Mouse (Mus musculus): ENCODE measurements around the gene Ankrd23. TPM values are rescaled to one million over a fixed set of nuclear protein-coding genes. Genes with fewer than 3 reads are reported as not detected.
A peak's percentile ranks its signal among the peaks of the same experiment; 100 is the strongest.

Ankrd23 gene
- polyA plus RNA-seq, 1 experiment, result 18.0 TPM

- H3K4me3 ChIP-seq (replicated peaks; ENCODE audit: control insufficient read depth, low read depth, low read length), result no peak overlapping the region
- no peak overlapping the region for H3K27ac ChIP-seq (ENCODE audit: control insufficient read depth, insufficient read depth, low read depth, low read length, poor library complexity)
- 69% methylated on average over 2 of the region's 2 CpGs for WGBS
- TF ChIP-seq CTCF (IDR thresholded peaks at IDR 0.05; ENCODE audit: control insufficient read depth, insufficient read depth, low read length) (no peak), POLR2A (IDR thresholded peaks at IDR 0.05; ENCODE audit: borderline replicate concordance, control insufficient read depth, low read depth, low read length) (no peak)
- no peaks in the 10 kb centered on the region for H3K4me1 ChIP-seq (ENCODE audit: control insufficient read depth, insufficient read depth, low read length)
These were observed 40.0 kb downstream of the Ankrd23 start for GRCm38 (mm10) chr1:36496719-36497118.

DNA sequence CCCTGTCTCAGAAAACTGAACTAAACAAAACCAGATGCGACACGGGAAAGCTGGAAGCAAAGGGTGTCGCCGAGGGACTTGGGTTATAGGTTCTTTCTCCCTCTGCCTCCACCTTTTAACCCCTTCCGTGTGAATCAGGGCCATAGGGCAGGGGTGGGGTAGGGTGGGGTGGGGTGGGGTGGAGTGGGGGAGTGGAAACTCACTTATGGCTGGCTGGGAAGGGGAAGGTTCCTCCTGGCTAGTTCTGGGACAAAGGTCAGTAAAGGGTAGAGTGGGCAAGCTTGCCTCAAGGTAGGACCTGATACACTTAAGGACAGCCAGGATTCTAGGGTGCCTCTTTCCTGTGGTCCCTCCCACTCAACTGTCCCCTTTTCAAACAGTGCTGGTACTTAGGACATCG lies 43.4 kb downstream of the Ankrd23 start:
- Histone ChIP-seq H3K4me3 (replicated peaks; ENCODE audit: control insufficient read depth, low read depth, low read length) (no peak overlapping the region), H3K4me1 (ENCODE audit: control insufficient read depth, insufficient read depth, low read length) (no peaks in the 10 kb centered on the region), H3K27ac (ENCODE audit: control insufficient read depth, insufficient read depth, low read depth, low read length, poor library complexity) (no peak overlapping the region)
- no peak for TF ChIP-seq CTCF (IDR thresholded peaks at IDR 0.05; ENCODE audit: control insufficient read depth, insufficient read depth, low read length)
- TF ChIP-seq POLR2A (IDR thresholded peaks at IDR 0.05; ENCODE audit: borderline replicate concordance, control insufficient read depth, low read depth, low read length), result no peak
- 78% methylated on average over 6 of the region's 6 CpGs for WGBS

GRCm38 (mm10) chr1:36492416-36493139 lies 44.1 kb downstream of the Ankrd23 start:
- 71% methylated on average over 9 of the region's 9 CpGs for whole genome bisulfite sequencing
- Histone ChIP-seq H3K27ac (ENCODE audit: control insufficient read depth, insufficient read depth, low read depth, low read length, poor library complexity) (no peak overlapping the region; the same call in 1 of the 2 replicates), H3K4me1 (ENCODE audit: control insufficient read depth, insufficient read depth, low read length) (no peaks in the 10 kb centered on the region), H3K4me3 (replicated peaks; ENCODE audit: control insufficient read depth, low read depth, low read length) (no peak overlapping the region)
- TF ChIP-seq POLR2A (IDR thresholded peaks at IDR 0.05; ENCODE audit: borderline replicate concordance, control insufficient read depth, low read depth, low read length) (no peak), CTCF (IDR thresholded peaks at IDR 0.05; ENCODE audit: control insufficient read depth, insufficient read depth, low read length) (0 out of 2 replicates have a peak, but pooled peaks have one; percentile 0)

GRCm38 (mm10) chr1:36489661-36490060 lies 47.0 kb downstream of the Ankrd23 start:
- TF ChIP-seq CTCF (IDR thresholded peaks at IDR 0.05; ENCODE audit: control insufficient read depth, insufficient read depth, low read length), result no peak
- no peak for TF ChIP-seq POLR2A (IDR thresholded peaks at IDR 0.05; ENCODE audit: borderline replicate concordance, control insufficient read depth, low read depth, low read length)
- Histone ChIP-seq H3K4me1 (ENCODE audit: control insufficient read depth, insufficient read depth, low read length) (no peaks in the 10 kb centered on the region), H3K4me3 (replicated peaks; ENCODE audit: control insufficient read depth, low read depth, low read length) (no peak overlapping the region), H3K27ac (ENCODE audit: control insufficient read depth, insufficient read depth, low read depth, low read length, poor library complexity) (no peak overlapping the region)
- WGBS, result 79% methylated on average over 6 of the region's 6 CpGs

- no peak for TF ChIP-seq POLR2A (IDR thresholded peaks at IDR 0.05; ENCODE audit: borderline replicate concordance, control insufficient read depth, low read depth, low read length)
- no peak for TF ChIP-seq CTCF (IDR thresholded peaks at IDR 0.05; ENCODE audit: control insufficient read depth, insufficient read depth, low read length)
- Histone ChIP-seq H3K4me3 (replicated peaks; ENCODE audit: control insufficient read depth, low read depth, low read length) (no peak overlapping the region), H3K27ac (ENCODE audit: control insufficient read depth, insufficient read depth, low read depth, low read length, poor library complexity) (no peak overlapping the region), H3K4me1 (ENCODE audit: control insufficient read depth, insufficient read depth, low read length) (no peaks in the 10 kb centered on the region)
- WGBS, result 92% methylated on average over 9 of the region's 9 CpGs
These were observed 49.6 kb downstream of the Ankrd23 start for GRCm38 (mm10) chr1:36487111-36487510.

DNA sequence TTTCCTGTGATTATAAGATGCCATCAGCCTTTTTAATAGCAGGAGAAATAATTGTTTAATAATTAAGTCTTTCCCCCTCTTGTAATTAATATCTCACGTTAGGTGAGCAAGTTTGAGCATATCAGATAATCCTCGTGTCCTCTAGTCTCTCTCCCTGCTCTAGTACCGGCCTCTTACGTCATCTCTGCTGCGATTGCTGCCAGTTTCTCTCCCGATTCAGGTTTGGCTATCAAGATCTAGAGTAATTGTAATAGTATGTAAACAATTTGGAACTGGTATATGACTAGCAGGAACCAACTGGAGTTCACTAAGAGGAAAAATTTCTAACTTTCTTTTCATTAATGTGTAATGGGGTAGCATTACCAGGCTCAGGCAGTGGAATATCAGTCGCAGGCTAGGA lies 51.6 kb downstream of the Ankrd23 start:
- Histone ChIP-seq H3K4me1 (ENCODE audit: control insufficient read depth, insufficient read depth, low read length) (no peaks in the 10 kb centered on the region), H3K4me3 (replicated peaks; ENCODE audit: control insufficient read depth, low read depth, low read length) (no peak overlapping the region), H3K27ac (ENCODE audit: control insufficient read depth, insufficient read depth, low read depth, low read length, poor library complexity) (no peak overlapping the region)
- 54% methylated on average over 7 of the region's 7 CpGs for WGBS
- no peak for TF ChIP-seq CTCF (IDR thresholded peaks at IDR 0.05; ENCODE audit: control insufficient read depth, insufficient read depth, low read length)
- no peak for TF ChIP-seq POLR2A (IDR thresholded peaks at IDR 0.05; ENCODE audit: borderline replicate concordance, control insufficient read depth, low read depth, low read length)

- H3K4me1 ChIP-seq (ENCODE audit: control insufficient read depth, insufficient read depth, low read length), result no peaks in the 10 kb centered on the region
These were observed 52.9 kb downstream of the Ankrd23 start for GRCm38 (mm10) chr1:36483825-36484224.

More at GRCm38 (mm10) chr1:36483825-36484224, 52.9 kb downstream of the Ankrd23 start:
- Histone ChIP-seq H3K27ac (ENCODE audit: control insufficient read depth, insufficient read depth, low read depth, low read length, poor library complexity) (no peak overlapping the region), H3K4me3 (replicated peaks; ENCODE audit: control insufficient read depth, low read depth, low read length) (no peak overlapping the region)
- 77% methylated on average over 4 of the region's 4 CpGs for WGBS
- TF ChIP-seq CTCF (IDR thresholded peaks at IDR 0.05; ENCODE audit: control insufficient read depth, insufficient read depth, low read length), result no peak
- no peak for TF ChIP-seq POLR2A (IDR thresholded peaks at IDR 0.05; ENCODE audit: borderline replicate concordance, control insufficient read depth, low read depth, low read length)

Other genes starting within 250 kb of the Ankrd23 start
- gene Arid5a, start 229.2 kb downstream of the Ankrd23 start, polyA plus RNA-seq (2011; ENCODE audit: insufficient read depth, insufficient read length, low replicate concordance, missing spikeins), result 14.3 and 36.7 TPM in 2 replicates
- gene Kansl3, start 167.7 kb downstream of the Ankrd23 start, polyA plus RNA-seq (2011; ENCODE audit: insufficient read depth, insufficient read length, low replicate concordance, missing spikeins), result 12.2 and 27.8 TPM in 2 replicates
- gene Fer1l5, start 164.6 kb downstream of the Ankrd23 start, polyA plus RNA-seq (2011; ENCODE audit: insufficient read depth, insufficient read length, low replicate concordance, missing spikeins), result not detected in 2 replicates
- 13.4 and 34.0 TPM in 2 replicates for gene Lman2l, start 91.6 kb downstream of the Ankrd23 start, polyA plus RNA-seq (2011; ENCODE audit: insufficient read depth, insufficient read length, low replicate concordance, missing spikeins)
- 2.3 and 4.2 TPM in 2 replicates for gene Cnnm4, start 65.3 kb downstream of the Ankrd23 start, polyA plus RNA-seq (2011; ENCODE audit: insufficient read depth, insufficient read length, low replicate concordance, missing spikeins)
- 3.9 and 10.9 TPM in 2 replicates for gene Cnnm3, start 25.0 kb downstream of the Ankrd23 start, polyA plus RNA-seq (2011; ENCODE audit: insufficient read depth, insufficient read length, low replicate concordance, missing spikeins)
- 5.7 TPM in 1 of 2 replicates, not detected in the other for gene Gm42417, start 2.5 kb upstream of the Ankrd23 start, polyA plus RNA-seq (2011; ENCODE audit: insufficient read depth, insufficient read length, low replicate concordance, missing spikeins)
- 2.2 and 3.5 TPM in 2 replicates for gene Ankrd39, start 10.6 kb upstream of the Ankrd23 start, polyA plus RNA-seq (2011; ENCODE audit: insufficient read depth, insufficient read length, low replicate concordance, missing spikeins)
- gene Sema4c, start 21.5 kb upstream of the Ankrd23 start, polyA plus RNA-seq (2011; ENCODE audit: insufficient read depth, insufficient read length, low replicate concordance, missing spikeins), result 2.4 and 4.8 TPM in 2 replicates
- gene Fam178b, start 146.3 kb upstream of the Ankrd23 start, polyA plus RNA-seq (2011; ENCODE audit: insufficient read depth, insufficient read length, low replicate concordance, missing spikeins), result 1.5 TPM in 1 of 2 replicates, not detected in the other
- gene Cox5b, start 154.6 kb upstream of the Ankrd23 start, polyA plus RNA-seq (2011; ENCODE audit: insufficient read depth, insufficient read length, low replicate concordance, missing spikeins), result 390 and 471 TPM in 2 replicates
- gene 4933424G06Rik, start 173.3 kb upstream of the Ankrd23 start, polyA plus RNA-seq (2011; ENCODE audit: insufficient read depth, insufficient read length, low replicate concordance, missing spikeins), result not detected in 2 replicates
- gene Actr1b, start 177.5 kb upstream of the Ankrd23 start, polyA plus RNA-seq (2011; ENCODE audit: insufficient read depth, insufficient read length, low replicate concordance, missing spikeins), result 19.0 and 47.5 TPM in 2 replicates
- 4.8 and 5.3 TPM in 2 replicates for gene Zap70, start 224.9 kb upstream of the Ankrd23 start, polyA plus RNA-seq (2011; ENCODE audit: insufficient read depth, insufficient read length, low replicate concordance, missing spikeins)